Mouse (Mus musculus) E14TG2a.4 (cell line): Measurements from ENCODE around the gene Rnf150.

Experiments
- H3K27me3 ChIP-seq: 2 replicates; pipeline ENCODE4 v1.6.1; 2014; ENCODE audit warnings: low read length, control low read depth; ENCODE audit not compliant: insufficient read depth
- H3K36me3 ChIP-seq: 2 replicates; pipeline ENCODE4 v1.6.1; 2014; ENCODE audit warnings: low read length, control low read depth; ENCODE audit not compliant: insufficient read depth
- H3K4me1 ChIP-seq: replicated peaks from 2 replicates; pipeline ENCODE4 v1.6.1; 2014; ENCODE audit warnings: low read depth, low read length, control low read depth
- H3K4me3 ChIP-seq: replicated peaks from 2 replicates; pipeline ENCODE4 v1.5.1; 2014; ENCODE audit warnings: mild to moderate bottlenecking, low read length
- H3K9me3 ChIP-seq: 2 replicates; pipeline ENCODE4 v1.6.1; 2014; ENCODE audit warnings: low read length, control low read depth
- CTCF ChIP-seq: conservative IDR thresholded peaks from 2 replicates; pipeline ENCODE4 v1.5.1; 2014; ENCODE audit warnings: low read length
- NANOG ChIP-seq: IDR thresholded peaks from 2 replicates; pipeline ENCODE4 v1.6.1; 2014; ENCODE audit warnings: borderline replicate concordance, low read length, mixed read lengths
- POU5F1 ChIP-seq: IDR thresholded peaks from 2 replicates; pipeline ENCODE4 v1.6.1; 2014; ENCODE audit warnings: low read length, borderline replicate concordance

Rnf150 gene

DNA sequence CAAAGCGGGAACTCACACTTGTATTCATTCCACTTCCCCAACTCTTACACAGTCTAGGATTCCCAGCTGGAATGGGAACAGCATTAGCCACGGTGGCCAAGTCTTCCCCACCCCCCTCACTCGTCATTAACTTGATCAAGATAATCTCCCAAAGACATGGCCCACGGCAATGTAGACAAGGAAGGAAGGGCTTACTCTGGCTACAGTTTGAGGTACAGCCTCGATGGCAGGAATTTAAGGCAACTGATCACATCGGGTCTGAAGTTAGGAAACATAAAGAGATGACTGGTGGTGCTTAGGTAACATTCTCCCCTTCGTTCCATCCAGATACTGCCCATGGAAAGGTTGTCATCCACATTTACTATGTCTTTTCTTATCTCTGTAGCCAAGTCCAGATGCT, 219.1 kb downstream of the Rnf150 start:
- Histone ChIP-seq H3K4me3 (no peak overlapping the region), H3K9me3 (no peaks in the 10 kb centered on the region)
- TF ChIP-seq POU5F1 = no peak
- TF ChIP-seq NANOG = no peak
- TF ChIP-seq CTCF = no peak

DNA sequence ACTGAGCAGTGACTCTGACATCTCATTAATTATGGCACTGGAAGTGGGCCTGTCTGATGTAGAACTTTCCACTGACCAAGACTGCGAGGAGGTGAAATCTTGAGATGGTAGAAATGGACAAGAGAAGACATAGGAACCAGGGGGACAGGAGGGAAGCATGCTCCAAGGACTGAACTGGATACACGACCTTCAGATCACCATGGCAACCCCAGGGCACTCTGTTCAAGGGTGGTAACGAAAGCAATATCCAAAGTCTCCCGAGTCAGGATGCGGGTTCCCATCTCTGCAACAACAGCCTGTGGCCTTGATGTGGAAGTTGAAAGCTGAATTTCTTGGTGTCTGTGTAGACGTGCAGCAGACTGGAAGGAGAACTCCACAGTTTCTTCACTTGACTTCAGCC, 220.3 kb downstream of the Rnf150 start:
- no peak for TF ChIP-seq CTCF
- no peak for TF ChIP-seq NANOG
- no peak for TF ChIP-seq POU5F1
- Histone ChIP-seq H3K4me3 (no peak overlapping the region), H3K36me3 (no peaks in the 10 kb centered on the region), H3K27me3 (no peaks in the 10 kb centered on the region), H3K4me1 (no peaks in the 10 kb centered on the region), H3K9me3 (no peaks in the 10 kb centered on the region)

More for the DNA sequence above, 219.1 kb downstream of the Rnf150 start:
- no peaks in the 10 kb centered on the region for H3K4me1 ChIP-seq
- no peaks in the 10 kb centered on the region for H3K27me3 ChIP-seq
- H3K36me3 ChIP-seq = no peaks in the 10 kb centered on the region

DNA sequence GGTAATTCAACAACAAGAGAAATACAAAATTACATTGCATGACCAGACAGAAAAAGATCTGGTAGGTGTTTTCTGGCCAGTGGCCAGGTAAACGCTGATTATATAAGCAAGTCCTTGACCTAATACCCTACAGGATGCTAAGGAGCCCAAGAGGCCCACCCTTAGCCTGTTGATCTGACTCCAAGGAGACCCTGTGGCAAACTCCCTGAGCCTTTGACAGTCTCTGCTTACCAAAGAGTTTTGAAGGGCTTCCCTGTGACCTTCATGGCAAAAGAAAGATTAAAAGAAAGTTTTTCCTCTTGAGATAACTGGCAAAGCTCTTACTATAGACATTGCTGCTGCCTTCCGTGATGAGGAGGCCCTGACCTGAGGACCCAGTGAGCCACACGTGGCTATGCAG, 222.4 kb downstream of the Rnf150 start:
- TF ChIP-seq NANOG (no peak), CTCF (no peak), POU5F1 (no peak)
- H3K4me1 ChIP-seq = no peaks in the 10 kb centered on the region
- H3K4me3 ChIP-seq = no peak overlapping the region
- no peaks in the 10 kb centered on the region for H3K36me3 ChIP-seq
- H3K9me3 ChIP-seq = no peaks in the 10 kb centered on the region
- no peaks in the 10 kb centered on the region for H3K27me3 ChIP-seq

DNA sequence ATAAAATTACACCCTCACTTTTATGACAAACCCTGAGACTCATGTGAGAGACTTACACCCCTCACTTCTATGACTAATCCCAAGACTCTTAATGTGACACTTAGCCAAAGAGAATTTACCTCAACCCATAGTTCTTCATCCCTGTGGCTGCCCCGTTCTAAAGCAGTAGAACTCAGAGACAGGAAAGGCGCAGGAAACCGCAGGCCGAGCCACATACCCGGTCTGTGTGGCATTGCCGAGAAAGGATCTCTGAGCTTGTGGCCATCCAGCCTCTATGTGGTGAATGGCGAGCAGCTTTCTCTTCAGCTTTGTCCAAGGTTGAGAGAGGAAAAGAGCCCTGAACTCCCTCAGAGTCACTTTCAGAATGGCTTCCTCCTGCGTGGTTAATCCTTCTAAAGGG, 223.5 kb downstream of the Rnf150 start:
- Histone ChIP-seq H3K4me3 (no peak overlapping the region), H3K36me3 (no peaks in the 10 kb centered on the region), H3K9me3 (no peaks in the 10 kb centered on the region), H3K4me1 (no peaks in the 10 kb centered on the region), H3K27me3 (no peaks in the 10 kb centered on the region)
- no peak for TF ChIP-seq CTCF
- no peak for TF ChIP-seq POU5F1
- no peak for TF ChIP-seq NANOG

DNA sequence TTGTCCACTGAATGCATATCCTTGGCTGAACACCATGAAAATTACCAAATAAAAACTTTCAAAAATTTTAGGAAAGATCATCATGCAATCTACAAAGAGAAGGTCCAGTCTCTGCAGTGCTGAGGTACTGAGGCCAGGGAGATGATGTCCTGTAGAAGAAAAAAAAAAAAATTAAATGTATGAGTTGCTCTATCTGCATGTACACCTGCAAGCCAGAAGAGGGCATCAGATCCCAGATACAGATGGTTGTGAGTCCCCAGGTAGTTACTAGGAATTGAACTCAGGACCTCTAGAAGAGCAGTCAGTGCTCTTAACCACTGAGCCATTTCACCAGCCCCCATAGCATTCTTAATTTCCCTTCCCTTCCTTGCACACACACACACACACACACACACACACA, 224.4 kb downstream of the Rnf150 start:
- no peaks in the 10 kb centered on the region for H3K9me3 ChIP-seq
- H3K4me1 ChIP-seq = no peaks in the 10 kb centered on the region
- TF ChIP-seq NANOG (no peak), CTCF (no peak), POU5F1 (no peak)
- no peak overlapping the region for H3K4me3 ChIP-seq
- H3K36me3 ChIP-seq = no peaks in the 10 kb centered on the region
- no peaks in the 10 kb centered on the region for H3K27me3 ChIP-seq

DNA sequence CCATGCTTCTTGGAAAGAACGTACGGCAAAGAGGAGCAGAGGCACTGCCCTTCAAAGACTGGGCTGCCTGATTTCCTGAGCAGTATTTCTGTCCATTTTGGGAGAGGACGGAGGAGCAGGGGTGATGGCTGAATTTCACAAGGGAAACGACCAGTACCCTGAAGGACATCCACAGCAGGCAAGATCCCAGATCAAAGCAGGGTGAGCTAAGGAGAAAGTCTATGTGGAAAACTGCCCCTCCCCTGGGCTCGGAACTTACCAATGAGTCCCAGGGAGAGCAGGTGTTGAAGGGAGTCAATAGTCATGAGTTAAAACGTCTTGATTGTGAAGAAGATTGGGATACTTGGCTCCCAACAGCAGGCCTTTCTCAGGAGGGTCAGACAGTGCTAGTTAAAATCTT, 225.0 kb downstream of the Rnf150 start:
- Histone ChIP-seq H3K27me3 (no peaks in the 10 kb centered on the region), H3K36me3 (no peaks in the 10 kb centered on the region), H3K4me3 (no peak overlapping the region), H3K9me3 (no peaks in the 10 kb centered on the region), H3K4me1 (no peaks in the 10 kb centered on the region)
- TF ChIP-seq POU5F1 = no peak

DNA sequence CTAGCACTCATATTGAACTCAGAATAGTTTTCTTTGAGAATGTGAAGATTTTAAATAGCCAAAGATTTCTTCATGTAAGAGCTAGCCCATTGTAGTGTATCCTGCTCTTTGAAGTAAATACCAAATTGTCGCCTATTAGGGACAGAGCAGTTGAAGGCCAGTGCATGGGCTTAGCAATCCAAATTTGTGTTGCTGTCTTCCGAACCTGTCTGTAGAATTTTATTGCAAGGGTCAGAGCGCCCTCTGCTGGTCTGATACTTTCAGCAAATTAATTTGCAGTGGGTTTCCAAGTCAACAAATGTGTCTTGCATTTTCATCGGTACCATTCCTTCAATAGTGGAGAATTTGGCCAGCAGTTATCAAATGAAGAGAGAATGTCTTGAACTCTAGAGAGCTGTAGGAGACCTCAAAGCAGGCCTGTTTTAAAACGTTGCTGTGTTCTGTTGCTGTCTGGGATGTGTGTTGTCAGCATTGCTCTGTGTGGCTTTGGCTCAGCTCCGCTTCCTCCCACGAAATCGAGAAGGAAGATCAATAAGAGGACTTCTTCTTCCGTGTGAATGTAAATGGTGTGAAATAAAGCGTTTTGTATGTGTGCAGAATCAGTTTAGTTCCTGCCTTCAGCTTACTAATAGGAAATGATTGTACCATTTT, 226.3 kb downstream of the Rnf150 start:
- H3K9me3 ChIP-seq = no peaks in the 10 kb centered on the region
- H3K4me1 ChIP-seq = no peaks in the 10 kb centered on the region
- no peaks in the 10 kb centered on the region for H3K36me3 ChIP-seq
- TF ChIP-seq NANOG (no peak), CTCF (peak; percentile 78)
- no peaks in the 10 kb centered on the region for H3K27me3 ChIP-seq
- no peak overlapping the region for H3K4me3 ChIP-seq

DNA sequence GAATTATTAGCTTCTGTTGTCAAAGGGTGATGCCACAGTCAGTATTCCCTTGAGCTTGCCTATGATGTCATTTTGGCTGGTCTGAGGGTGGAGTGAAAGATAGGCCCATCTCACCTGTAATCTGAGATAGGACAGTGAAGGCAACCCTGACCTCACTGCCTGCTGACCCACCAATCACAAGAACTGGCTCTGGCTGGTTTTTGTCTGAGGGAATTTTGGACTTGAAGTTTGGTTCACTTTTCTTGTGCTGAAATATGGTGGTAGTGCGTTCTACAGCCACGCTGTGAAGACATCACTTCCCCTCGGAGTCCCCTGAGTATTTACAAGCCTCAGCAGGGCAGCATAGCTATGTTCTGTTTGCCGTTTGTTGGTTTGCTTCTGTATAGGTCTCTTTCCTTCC, 227.3 kb downstream of the Rnf150 start:
- 0 out of 2 replicates have a peak, but pooled peaks cover 5% of the 10 kb centered on the region for H3K27me3 ChIP-seq
- H3K4me3 ChIP-seq = no peak overlapping the region
- H3K4me1 ChIP-seq = no peaks in the 10 kb centered on the region
- no peak for TF ChIP-seq CTCF
- TF ChIP-seq NANOG = no peak
- no peak for TF ChIP-seq POU5F1
- H3K9me3 ChIP-seq = no peaks in the 10 kb centered on the region
- no peaks in the 10 kb centered on the region for H3K36me3 ChIP-seq

DNA sequence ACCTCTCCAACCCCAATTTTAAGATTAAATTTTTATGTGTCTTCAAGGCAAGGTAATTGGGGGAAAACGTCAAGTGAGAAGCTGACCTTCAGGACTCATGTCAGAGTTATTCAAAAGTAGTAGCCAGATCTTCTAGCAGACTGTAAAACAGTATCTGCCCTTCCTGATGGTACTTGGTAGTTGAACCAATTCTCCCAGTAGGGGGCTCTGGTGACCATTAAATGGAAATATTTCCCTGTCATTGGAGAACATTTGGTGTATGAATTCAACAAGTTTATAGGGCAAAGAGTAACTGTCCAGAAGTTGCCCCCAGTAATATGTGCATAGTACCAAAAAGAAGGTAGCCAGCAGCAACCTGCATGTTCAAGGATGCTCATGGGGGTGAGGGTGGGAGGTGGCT, 236.9 kb downstream of the Rnf150 start:
- H3K27me3 ChIP-seq = no peaks in the 10 kb centered on the region
- no peak overlapping the region for H3K4me3 ChIP-seq
- no peaks in the 10 kb centered on the region for H3K36me3 ChIP-seq
- H3K4me1 ChIP-seq = no peaks in the 10 kb centered on the region
- no peaks in the 10 kb centered on the region for H3K9me3 ChIP-seq
- TF ChIP-seq POU5F1 (no peak), CTCF (peak; percentile 29; the same call in 1 of the 2 replicates)
